Mouse (Mus musculus) embryonic fibroblast, embryonic 13.5 days (primary cell): Measurements from ENCODE around the gene Zfp524. TPM values are rescaled to one million over a fixed set of nuclear protein-coding genes. Genes with fewer than 3 reads are reported as not detected.
A peak's percentile ranks its signal among the peaks of the same experiment; 100 is the strongest.

ENCODE experiments used
- H3K27ac ChIP-seq: 2 replicates; pipeline ENCODE4 v1.5.1; 2012; ENCODE audit warnings: low read length, control low read depth, inconsistent platforms; ENCODE audit not compliant: insufficient read depth
- H3K4me1 ChIP-seq: 2 replicates; pipeline ENCODE4 v1.6.1; 2011; ENCODE audit warnings: low read length; ENCODE audit not compliant: control insufficient read depth, insufficient read depth
- H3K4me3 ChIP-seq: 2 replicates; pipeline ENCODE4 v1.5.1; 2011; ENCODE audit warnings: mild to moderate bottlenecking, control low read depth, low read length; ENCODE audit not compliant: insufficient read depth
- CTCF ChIP-seq: IDR thresholded peaks from 2 replicates; pipeline ENCODE4 v1.5.1; 2011; ENCODE audit warnings: mild to moderate bottlenecking, control low read depth, low read length, moderate library complexity, borderline replicate concordance; ENCODE audit not compliant: insufficient read depth
- POLR2A ChIP-seq: IDR thresholded peaks from 2 replicates; pipeline ENCODE4 v1.6.1; 2011; ENCODE audit warnings: low read depth, mild to moderate bottlenecking, control low read depth, low read length, moderate library complexity
- polyA plus RNA-seq: library from polyadenylated mRNA; stranded (reverse); fragments of >200 nt; gene quantifications from 2 replicates; pipeline ENCODE4 v1.2.4, GENCODE M21; 2011; ENCODE audit warnings: low read depth; ENCODE audit not compliant: missing spikeins, insufficient read length

The Zfp524 gene
- polyA plus RNA-seq, 1 experiment, result 10.5 TPM

GRCm38 (mm10) chr7:5029946-5030345 lies 15.7 kb downstream of the Zfp524 start:
- no peak overlapping the region for H3K4me3 ChIP-seq
- no peak overlapping the region for H3K27ac ChIP-seq
- H3K4me1 ChIP-seq, result no peaks in the 10 kb centered on the region
- no peak for TF ChIP-seq CTCF
- TF ChIP-seq POLR2A, result no peak

DNA sequence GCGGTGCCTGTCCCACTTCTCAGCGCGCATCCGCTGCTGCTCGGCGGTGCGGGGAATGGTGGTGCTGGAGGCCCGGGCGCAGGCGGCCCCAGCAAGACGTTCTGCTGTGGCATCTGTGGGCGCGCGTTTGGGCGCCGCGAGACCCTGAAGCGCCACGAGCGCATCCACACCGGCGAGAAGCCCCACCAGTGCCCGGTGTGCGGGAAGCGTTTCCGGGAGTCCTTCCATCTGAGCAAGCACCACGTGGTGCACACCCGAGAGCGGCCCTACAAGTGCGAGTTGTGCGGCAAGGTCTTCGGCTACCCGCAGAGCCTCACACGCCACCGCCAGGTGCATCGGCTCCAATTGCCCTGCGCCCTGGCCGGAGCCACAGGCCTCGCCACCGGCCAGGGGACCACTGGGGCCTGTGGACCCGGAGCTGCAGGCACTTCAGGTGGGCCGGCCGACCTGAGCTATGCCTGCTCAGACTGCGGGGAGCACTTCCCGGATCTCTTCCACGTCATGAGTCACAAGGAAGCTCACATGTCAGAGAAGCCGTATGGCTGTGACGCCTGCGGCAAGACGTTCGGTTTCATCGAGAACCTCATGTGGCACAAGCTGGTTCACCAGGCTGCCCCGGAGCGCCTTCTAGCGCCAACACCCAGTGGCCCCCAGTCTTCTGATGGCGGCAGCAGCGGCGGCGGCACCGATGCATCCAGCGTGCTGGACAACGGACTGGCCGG lies 16.5 kb downstream of the Zfp524 start:
- H3K27ac ChIP-seq, result no peak overlapping the region
- H3K4me1 ChIP-seq, result no peaks in the 10 kb centered on the region
- TF ChIP-seq POLR2A (no peak), CTCF (no peak)

DNA sequence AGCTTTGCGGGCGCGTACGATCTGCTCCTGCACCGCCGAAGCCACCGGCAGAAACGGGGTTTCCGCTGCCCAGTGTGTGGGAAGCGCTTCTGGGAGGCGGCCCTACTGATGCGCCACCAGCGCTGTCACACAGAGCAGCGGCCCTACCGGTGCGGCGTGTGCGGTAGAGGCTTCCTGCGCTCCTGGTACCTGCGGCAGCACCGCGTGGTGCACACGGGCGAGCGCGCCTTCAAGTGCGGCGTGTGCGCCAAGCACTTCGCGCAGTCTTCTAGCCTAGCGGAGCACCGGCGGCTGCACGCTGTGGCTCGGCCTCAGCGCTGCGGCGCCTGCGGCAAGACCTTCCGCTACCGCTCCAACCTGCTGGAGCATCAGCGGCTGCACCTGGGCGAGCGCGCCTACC lies 17.3 kb downstream of the Zfp524 start:
- Histone ChIP-seq H3K4me3 (no peak overlapping the region), H3K4me1 (no peaks in the 10 kb centered on the region), H3K27ac (no peak overlapping the region)
- TF ChIP-seq POLR2A, result no peak
- TF ChIP-seq CTCF, result no peak

More for the DNA sequence above, 16.5 kb downstream of the Zfp524 start:
- no peak overlapping the region for H3K4me3 ChIP-seq

- Histone ChIP-seq H3K27ac (no peak within 1 kb of the TSS), H3K4me1 (no peaks in the 10 kb centered on the region), H3K4me3 (no peak within 1 kb of the TSS)
- no peak for TF ChIP-seq CTCF
- TF ChIP-seq POLR2A, result 0 out of 2 replicates have a peak, but pooled peaks have one; percentile 5
Measured at GRCm38 (mm10) chr7:5033818-5034217, 19.6 kb downstream of the Zfp524 start, which contains the start of gene 4632433K11Rik. TSS of gene 4632433K11Rik (plus strand) at chr7:5034118.

GRCm38 (mm10) chr7:5035628-5036027 lies 21.4 kb downstream of the Zfp524 start:
- H3K4me1 ChIP-seq, result 0 out of 2 replicates have a peak, but pooled peaks cover 4% of the 10 kb centered on the region
- TF ChIP-seq CTCF (no peak), POLR2A (no peak)
- no peak overlapping the region for H3K27ac ChIP-seq
- no peak overlapping the region for H3K4me3 ChIP-seq

DNA sequence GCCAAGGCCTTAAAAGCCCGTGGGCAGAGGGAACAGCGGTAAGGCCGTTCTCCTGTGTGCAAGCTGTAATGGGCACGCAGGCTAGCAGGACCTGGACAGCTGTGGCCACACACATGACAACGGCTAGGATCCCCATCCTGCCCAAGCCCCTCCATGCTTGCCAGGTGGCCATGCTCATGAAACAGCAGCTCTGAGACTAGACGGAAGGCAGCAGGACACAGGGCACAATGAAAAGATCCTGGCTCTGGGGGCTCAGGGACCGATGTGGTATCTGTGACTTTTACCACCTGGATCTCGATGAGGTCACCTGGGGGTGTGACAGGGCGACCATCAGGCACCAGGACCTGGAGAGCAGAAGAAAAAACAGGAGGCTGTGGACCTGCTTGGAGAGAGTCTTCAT lies 21.9 kb downstream of the Zfp524 start:
- no peak overlapping the region for H3K27ac ChIP-seq
- H3K4me3 ChIP-seq, result no peak overlapping the region
- 0 out of 2 replicates have a peak, but pooled peaks cover 4% of the 10 kb centered on the region for H3K4me1 ChIP-seq
- no peak for TF ChIP-seq CTCF
- TF ChIP-seq POLR2A, result no peak

- 0 out of 2 replicates have a peak, but pooled peaks cover 4% of the 10 kb centered on the region for H3K4me1 ChIP-seq
- H3K27ac ChIP-seq, result no peak overlapping the region
- no peak for TF ChIP-seq POLR2A
- TF ChIP-seq CTCF, result no peak
- no peak overlapping the region for H3K4me3 ChIP-seq
Measured at GRCm38 (mm10) chr7:5037026-5037425, 22.8 kb downstream of the Zfp524 start.

DNA sequence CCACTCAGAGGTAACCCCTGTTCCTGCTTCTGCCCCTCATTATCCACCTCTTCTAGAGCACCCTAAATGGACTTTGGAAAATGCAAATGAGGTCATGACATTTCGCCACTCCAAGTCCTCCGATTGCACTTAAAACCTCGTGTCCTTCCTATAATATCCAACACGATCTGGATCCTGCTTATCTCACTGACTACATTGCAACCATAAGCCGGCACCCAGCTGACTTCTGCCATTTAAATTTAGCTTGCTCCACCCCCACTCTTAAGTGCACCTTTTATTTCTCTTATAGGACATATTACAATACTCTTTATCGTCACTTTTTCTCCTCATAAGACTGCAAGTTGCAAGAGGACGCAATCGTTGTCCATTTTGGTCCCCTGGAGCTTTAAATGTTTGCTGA lies 23.3 kb downstream of the Zfp524 start:
- no peak overlapping the region for H3K27ac ChIP-seq

DNA sequence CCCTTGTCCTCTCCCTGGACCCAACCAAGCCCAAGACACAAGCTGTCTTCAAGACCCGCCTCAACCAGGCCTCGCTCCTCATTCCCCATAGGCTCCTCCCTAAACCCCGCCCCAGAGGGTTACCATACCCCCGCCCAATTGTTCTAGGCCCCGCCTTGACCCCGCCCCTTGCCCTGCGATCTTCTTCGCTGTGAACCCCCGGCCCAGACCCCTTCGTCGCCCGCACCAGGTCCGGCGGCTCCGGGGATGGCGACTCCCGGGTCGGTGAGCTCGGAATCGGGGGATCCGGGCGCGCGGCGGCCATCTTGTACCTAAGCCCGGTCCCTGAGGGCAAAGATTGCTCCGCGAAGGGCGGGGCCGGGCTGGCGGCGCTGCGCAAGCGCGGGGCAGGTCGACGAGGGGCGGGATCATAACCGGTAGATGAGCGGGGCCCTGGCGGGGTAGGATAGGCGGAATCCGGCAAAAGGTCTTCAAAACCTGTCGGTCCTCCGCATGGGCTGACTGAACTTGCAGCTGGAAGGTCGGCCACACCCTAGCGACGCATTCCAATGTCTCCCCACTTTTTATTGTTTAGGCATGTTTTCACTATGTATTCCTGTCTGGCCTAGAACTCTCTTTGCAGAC lies 24.0 kb downstream of the Zfp524 start, which contains the start of gene Zfp784:
Zfp784 (minus strand) TSS at position 338 of the 624 bp plus-strand sequence.
- H3K27ac ChIP-seq, result peak within 1 kb of the TSS; percentile 85

More for the DNA sequence above, 23.3 kb downstream of the Zfp524 start:
- TF ChIP-seq POLR2A, result no peak; the same call in 1 of the 2 replicates
- TF ChIP-seq CTCF, result no peak
- Histone ChIP-seq H3K4me1 (0 out of 2 replicates have a peak, but pooled peaks cover 4% of the 10 kb centered on the region), H3K4me3 (no peak overlapping the region)

More for the DNA sequence above, 24.0 kb downstream of the Zfp524 start, which contains the start of gene Zfp784:
- TF ChIP-seq CTCF (no peak), POLR2A (peak; percentile 84)
- Histone ChIP-seq H3K4me1 (0 out of 2 replicates have a peak, but pooled peaks cover 4% of the 10 kb centered on the region), H3K4me3 (peak within 1 kb of the TSS; percentile 70)
